10 mouse cellular contexts compared by ENCODE assay signal in the genomic region with DNA sequence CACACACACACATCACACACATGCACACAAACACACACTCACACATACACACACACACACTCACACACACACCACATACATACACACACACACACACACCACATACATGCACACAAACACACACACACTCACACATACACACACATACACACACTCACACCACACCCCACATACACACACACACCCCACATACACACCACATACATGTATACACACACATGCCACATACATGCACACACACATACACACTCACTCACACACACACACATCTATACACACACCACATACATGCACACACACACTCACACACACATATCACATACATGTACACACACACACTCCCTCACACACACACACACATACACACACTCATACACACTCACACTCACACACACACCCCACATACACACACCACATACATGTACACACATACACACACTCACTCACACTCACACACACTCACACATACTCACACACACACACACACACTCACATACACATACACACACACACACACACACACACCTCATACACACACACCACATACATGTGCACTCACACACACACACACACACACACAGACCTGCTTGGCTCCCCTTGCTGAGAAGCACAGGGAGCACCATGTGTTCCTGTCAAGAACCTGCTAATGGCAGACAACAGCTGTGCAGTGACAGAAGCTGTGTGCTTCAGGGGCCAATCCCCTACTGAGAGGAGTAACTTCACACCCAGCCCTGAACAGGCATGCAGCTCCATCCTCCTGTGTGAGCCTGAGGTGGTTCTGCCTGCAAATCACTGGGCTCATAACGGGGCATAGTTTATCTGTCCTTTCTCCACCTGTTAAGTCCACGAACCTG.
DNase-seq lines count a peak whose midpoint lies in the region; ATAC-seq lines count a peak whose summit lies in the region.
"Had no signal": no experiment of that assay in that cellular context is flagged by ENCODE, and none has a peak within 500 bp of the region (broad histone marks: within the 10 kb centered on the region; RNA-seq: fewer than 3 reads in every experiment).

No protein-coding gene starts in this region.

- H3K4me3 ChIP-seq in forebrain, embryonic 11.5 days (ENCODE audit: low read depth, low read length): no peak overlapping the region
- H3K4me3 ChIP-seq in forebrain, embryonic 10.5 days: no peak overlapping the region
- H3K4me3 ChIP-seq in forebrain, embryonic 15.5 days: no peak overlapping the region
- H3K4me3 ChIP-seq: kidney, embryonic 15.5 days had no signal

- no peaks in the 10 kb centered on the region for H3K4me1 ChIP-seq in forebrain, embryonic 11.5 days (replicated peaks; ENCODE audit: control insufficient read depth, insufficient read depth, low read length)
- H3K4me1 ChIP-seq in forebrain, embryonic 10.5 days: no peaks in the 10 kb centered on the region
- H3K4me1 ChIP-seq in forebrain, embryonic 15.5 days: 0 out of 2 replicates have a peak, but pooled peaks cover 5% of the 10 kb centered on the region
- H3K4me1 ChIP-seq: kidney, embryonic 15.5 days had no signal

- 0 out of 2 replicates have a peak, but pooled peaks have one; percentile 44 for ATAC-seq in forebrain, embryonic 11.5 days (replicated peaks; ENCODE audit: low FRiP score)
- ATAC-seq in forebrain, embryonic 15.5 days (replicated peaks): peak; percentile 72
- no peak for ATAC-seq in erythroid progenitor cell, adult 5-6 weeks (replicated peaks; ENCODE audit: low FRiP score, poor library complexity, severe bottlenecking)

- no peak for DNase-seq in forebrain, embryonic 11.5 days (ENCODE audit: low spot score)
- no peak for DNase-seq in forebrain, embryonic 10.5 days (ENCODE audit: extremely low spot score, low spot score)
- DNase-seq in ZHBTc4 (ENCODE audit: low read depth, low spot score): peak; percentile 5
- DNase-seq in mesoderm, embryonic 11.5 days (ENCODE audit: low read depth, low spot score): peak; percentile 25
- DNase-seq in spleen, postnatal 10 days (ENCODE audit: low spot score in 2 of 2): no peak
- DNase-seq in adrenal gland, postnatal 36 days: no peak
- DNase-seq: thymus, adult 18-20 months had no signal

- no peak overlapping the region for H3K9ac ChIP-seq in forebrain, embryonic 11.5 days (ENCODE audit: low read length)
- no peak overlapping the region for H3K9ac ChIP-seq in forebrain, embryonic 15.5 days (replicated peaks)
- H3K9ac ChIP-seq: kidney, embryonic 15.5 days had no signal

- H3K27me3 ChIP-seq in forebrain, embryonic 11.5 days (ENCODE audit: control insufficient read depth, insufficient read depth, low read length): no peaks in the 10 kb centered on the region
- H3K27me3 ChIP-seq in forebrain, embryonic 10.5 days (ENCODE audit: poor library complexity, severe bottlenecking): no peaks in the 10 kb centered on the region
- no peaks in the 10 kb centered on the region for H3K27me3 ChIP-seq in forebrain, embryonic 15.5 days
- H3K27me3 ChIP-seq: kidney, embryonic 15.5 days had no signal

- no peak overlapping the region for H3K27ac ChIP-seq in forebrain, embryonic 11.5 days (ENCODE audit: low read depth, low read length)
- H3K27ac ChIP-seq in forebrain, embryonic 10.5 days: no peak overlapping the region
- H3K27ac ChIP-seq in forebrain, embryonic 15.5 days (replicated peaks): no peak overlapping the region
- H3K27ac ChIP-seq: kidney, embryonic 15.5 days had no signal

- H3K9me3 ChIP-seq in forebrain, embryonic 11.5 days (ENCODE audit: control insufficient read depth, low read length): no peaks in the 10 kb centered on the region
- no peaks in the 10 kb centered on the region for H3K9me3 ChIP-seq in forebrain, embryonic 10.5 days
- no peaks in the 10 kb centered on the region for H3K9me3 ChIP-seq in forebrain, embryonic 15.5 days
- H3K9me3 ChIP-seq: kidney, embryonic 15.5 days had no signal

- no peaks in the 10 kb centered on the region for H3K36me3 ChIP-seq in forebrain, embryonic 11.5 days (ENCODE audit: control insufficient read depth, insufficient read depth, low read length)
- no peaks in the 10 kb centered on the region for H3K36me3 ChIP-seq in forebrain, embryonic 10.5 days (replicated peaks)
- H3K36me3 ChIP-seq in forebrain, embryonic 15.5 days: no peaks in the 10 kb centered on the region
- H3K36me3 ChIP-seq: kidney, embryonic 15.5 days had no signal

- 71% methylated on average over 2 of the region's 2 CpGs for WGBS in forebrain, embryonic 11.5 days
- WGBS in forebrain, embryonic 10.5 days: 82% methylated on average over 2 of the region's 2 CpGs
- 65% methylated on average over 2 of the region's 2 CpGs for WGBS in forebrain, embryonic 15.5 days

- no peak overlapping the region for H3K4me2 ChIP-seq in forebrain, embryonic 11.5 days (ENCODE audit: low read depth, low read length, severe bottlenecking)
- H3K4me2 ChIP-seq in forebrain, embryonic 15.5 days (replicated peaks): no peak overlapping the region
- H3K4me2 ChIP-seq: kidney, embryonic 15.5 days had no signal

Comparison
In these comparisons a context has a peak if more than half of its experiments do, and no peak if none do; other contexts are left out.
1. DNase-seq: peak in ZHBTc4 (single experiment) and mesoderm, embryonic 11.5 days (single experiment); none in forebrain, embryonic 11.5 days (single experiment), forebrain, embryonic 10.5 days (single experiment), spleen, postnatal 10 days (0 of 2) and adrenal gland, postnatal 36 days (0 of 2).